Comparison of ENCODE assay signal across 9 mouse cellular contexts in the genomic region with DNA sequence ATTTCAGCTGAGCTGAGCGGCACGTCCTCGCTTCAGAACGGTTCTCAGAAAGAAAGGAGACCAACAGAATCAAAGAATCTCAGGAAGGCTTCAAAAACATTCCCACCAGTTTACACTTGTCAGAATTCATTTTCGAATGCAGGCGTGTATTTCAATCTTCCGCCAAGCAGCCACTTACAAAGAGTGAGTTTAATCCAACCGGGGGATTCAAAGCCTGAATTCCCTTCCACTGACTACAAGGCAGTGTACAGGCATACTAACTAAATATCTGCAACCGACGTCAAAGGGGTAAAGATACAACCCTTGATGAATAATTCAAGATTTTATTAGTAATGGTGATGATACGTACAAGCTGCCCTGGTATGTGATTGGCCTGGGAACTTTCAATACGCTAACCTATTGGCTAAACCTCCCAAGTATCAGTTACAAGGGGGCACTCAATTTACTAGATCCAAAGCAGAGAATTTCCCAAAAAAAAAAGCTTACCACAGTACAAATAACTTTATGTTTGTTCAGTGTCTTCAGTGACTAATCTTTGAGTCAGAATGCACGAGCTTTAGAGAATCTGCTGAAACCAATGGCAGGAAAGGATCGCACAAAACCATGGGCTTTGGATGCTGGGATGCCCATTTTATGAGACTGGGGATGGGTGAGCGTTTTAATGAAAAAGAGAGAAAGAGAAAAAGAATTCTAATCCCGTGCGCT.
A peak's percentile ranks its signal among the peaks of the same experiment; 100 is the strongest.
DNase-seq lines count a peak whose midpoint lies in the region; ATAC-seq lines count a peak whose summit lies in the region.
"Had no signal": no experiment of that assay in that cellular context is flagged by ENCODE, and none has a peak within 500 bp of the region (broad histone marks: within the 10 kb centered on the region; RNA-seq: fewer than 3 reads in every experiment).

No protein-coding gene starts in this region.

- H3K9ac ChIP-seq in lung, embryonic 16.5 days (ENCODE audit: low read length), result peak overlapping the region; percentile 91
- peak overlapping the region; percentile 80 for H3K9ac ChIP-seq in forebrain, embryonic 15.5 days (replicated peaks)
- H3K9ac ChIP-seq in limb, embryonic 15.5 days, result peak overlapping the region; percentile 87; the same call in 1 of the 2 replicates
- H3K9ac ChIP-seq in stomach, embryonic 16.5 days (ENCODE audit: low read length), result peak overlapping the region; percentile 92

- H3K4me2 ChIP-seq in lung, embryonic 16.5 days (ENCODE audit: low read depth, low read length), result peak overlapping the region; percentile 79
- peak overlapping the region; percentile 85 for H3K4me2 ChIP-seq in forebrain, embryonic 15.5 days (replicated peaks)
- H3K4me2 ChIP-seq in limb, embryonic 15.5 days, result peak overlapping the region; percentile 83
- peak overlapping the region; percentile 75 for H3K4me2 ChIP-seq in stomach, embryonic 16.5 days (ENCODE audit: low read depth, low read length)

- H3K27ac ChIP-seq in lung, embryonic 16.5 days (ENCODE audit: low read length), result peak overlapping the region; percentile 91
- peak overlapping the region; percentile 87 for H3K27ac ChIP-seq in forebrain, embryonic 15.5 days (replicated peaks)
- peak overlapping the region; percentile 96 for H3K27ac ChIP-seq in limb, embryonic 15.5 days
- H3K27ac ChIP-seq in stomach, embryonic 16.5 days (ENCODE audit: low read length), result peak overlapping the region; percentile 95

- no peaks in the 10 kb centered on the region for H3K27me3 ChIP-seq in lung, embryonic 16.5 days (ENCODE audit: control insufficient read depth, insufficient read depth, low read depth, low read length)
- H3K27me3 ChIP-seq in forebrain, embryonic 15.5 days, result no peaks in the 10 kb centered on the region
- H3K27me3 ChIP-seq in limb, embryonic 15.5 days, result peaks cover 4% of the 10 kb centered on the region; the same call in 1 of the 2 replicates
- no peaks in the 10 kb centered on the region for H3K27me3 ChIP-seq in stomach, embryonic 16.5 days (ENCODE audit: control insufficient read depth, insufficient read depth, low read length)

- 41% methylated on average over 17 of the region's 17 CpGs for WGBS in lung, embryonic 16.5 days
- WGBS in forebrain, embryonic 15.5 days, result 9% methylated on average over 17 of the region's 17 CpGs
- 29% methylated on average over 17 of the region's 17 CpGs for WGBS in limb, embryonic 15.5 days
- 35% methylated on average over 17 of the region's 17 CpGs for WGBS in stomach, embryonic 16.5 days

- H3K4me1 ChIP-seq in lung, embryonic 16.5 days (replicated peaks; ENCODE audit: control insufficient read depth, insufficient read depth, low read length), result peaks cover 33% of the 10 kb centered on the region
- peaks cover 75% of the 10 kb centered on the region for H3K4me1 ChIP-seq in forebrain, embryonic 15.5 days
- H3K4me1 ChIP-seq in limb, embryonic 15.5 days, result peaks cover 55% of the 10 kb centered on the region
- H3K4me1 ChIP-seq in stomach, embryonic 16.5 days (ENCODE audit: control insufficient read depth, insufficient read depth, low read length), result peaks cover 45% of the 10 kb centered on the region

- peak overlapping the region; percentile 87 for H3K4me3 ChIP-seq in lung, embryonic 16.5 days (ENCODE audit: low read length)
- H3K4me3 ChIP-seq in forebrain, embryonic 15.5 days, result peak overlapping the region; percentile 75
- H3K4me3 ChIP-seq in limb, embryonic 15.5 days, result peak overlapping the region; percentile 79
- peak overlapping the region; percentile 77 for H3K4me3 ChIP-seq in stomach, embryonic 16.5 days (replicated peaks; ENCODE audit: low read length)

- H3K9me3 ChIP-seq in lung, embryonic 16.5 days (ENCODE audit: control insufficient read depth, low read length), result no peaks in the 10 kb centered on the region
- H3K9me3 ChIP-seq in forebrain, embryonic 15.5 days, result no peaks in the 10 kb centered on the region
- H3K9me3 ChIP-seq in limb, embryonic 15.5 days, result no peaks in the 10 kb centered on the region
- H3K9me3 ChIP-seq in stomach, embryonic 16.5 days (replicated peaks; ENCODE audit: control insufficient read depth, low read length), result no peaks in the 10 kb centered on the region

- DNase-seq in lung, postnatal 36 days, result no peak
- DNase-seq in spleen, adult 12 weeks (ENCODE audit: low spot score), result no peak
- DNase-seq: cerebellum, postnatal 36 days; thymus, adult 18-20 months had no signal

- no peak for ATAC-seq in lung, embryonic 16.5 days (ENCODE audit: low read depth)
- no peak for ATAC-seq in forebrain, embryonic 15.5 days (replicated peaks)
- no peak for ATAC-seq in limb, embryonic 15.5 days (ENCODE audit: insufficient number of reproducible peaks, low FRiP score, low TSS enrichment, low read depth)
- no peak for ATAC-seq in stomach, embryonic 16.5 days (ENCODE audit: insufficient read depth, low FRiP score)
- no peak for ATAC-seq in monocyte, adult 5-6 weeks (replicated peaks; ENCODE audit: insufficient number of reproducible peaks, low FRiP score, low TSS enrichment, poor library complexity, severe bottlenecking)

- 0 out of 2 replicates have a peak, but pooled peaks cover 2% of the 10 kb centered on the region for H3K36me3 ChIP-seq in lung, embryonic 16.5 days (ENCODE audit: control insufficient read depth, insufficient read depth, low read length)
- no peaks in the 10 kb centered on the region for H3K36me3 ChIP-seq in forebrain, embryonic 15.5 days
- no peaks in the 10 kb centered on the region for H3K36me3 ChIP-seq in limb, embryonic 15.5 days
- H3K36me3 ChIP-seq in stomach, embryonic 16.5 days (ENCODE audit: control insufficient read depth, insufficient read depth, low read length), result 0 out of 2 replicates have a peak, but pooled peaks cover 4% of the 10 kb centered on the region
